Mouse (Mus musculus) forebrain, embryonic 16.5 days (tissue): ENCODE measurements around the gene Fbxo22. TPM values are rescaled to one million over a fixed set of nuclear protein-coding genes. Genes with fewer than 3 reads are reported as not detected.

Experiments used
- ATAC-seq: fragments of 200-750 bp; cut with Nextera tagmentation; 2 replicates; pipeline ENCODE4 v1.8.0; 2017; ENCODE audit warnings: mild to moderate bottlenecking, moderate library complexity
- H3K27ac ChIP-seq: fragments of 300-500 bp; sonication (generic); 2 replicates; pipeline ENCODE4 v1.5.1; 2014; ENCODE audit warnings: low read length, control low read depth
- H3K27me3 ChIP-seq: fragments of 300-500 bp; sonication (generic); replicated peaks from 2 replicates; pipeline ENCODE4 v1.6.1; 2014; ENCODE audit warnings: low read length; ENCODE audit not compliant: control insufficient read depth, insufficient read depth
- H3K36me3 ChIP-seq: fragments of 300-500 bp; sonication (generic); 2 replicates; pipeline ENCODE4 v1.6.1; 2014; ENCODE audit not compliant: control insufficient read depth, insufficient read depth
- H3K4me1 ChIP-seq: fragments of 300-500 bp; sonication (generic); replicated peaks from 2 replicates; pipeline ENCODE4 v1.6.1; 2014; ENCODE audit warnings: low read length; ENCODE audit not compliant: control insufficient read depth, insufficient read depth
- H3K4me2 ChIP-seq: fragments of 300-500 bp; sonication (generic); 2 replicates; pipeline ENCODE4 v1.6.1; 2014; ENCODE audit warnings: mild to moderate bottlenecking, low read length, control low read depth
- H3K4me3 ChIP-seq: fragments of 300-500 bp; sonication (generic); replicated peaks from 2 replicates; pipeline ENCODE4 v1.5.1; 2014; ENCODE audit warnings: mild to moderate bottlenecking, low read length, control low read depth
- H3K9ac ChIP-seq: fragments of 300-500 bp; sonication (generic); replicated peaks from 2 replicates; pipeline ENCODE4 v1.6.1; 2014; ENCODE audit warnings: low read depth, low read length, control low read depth
- H3K9me3 ChIP-seq: fragments of 300-500 bp; sonication (generic); 2 replicates; pipeline ENCODE4 v1.6.1; 2016; ENCODE audit warnings: low read length; ENCODE audit not compliant: control insufficient read depth
- WGBS: fragments of 180-500 bp; shearing (Covaris S2); extraction: QIAGEN DNeasy Blood & Tissue Kit; methylation state at CpG from one replicate; pipeline ENCODE4 v1.1.7; 2014; 5-methylcytosine and 5-hydroxymethylcytosine counted together
- polyA plus RNA-seq: library from polyadenylated mRNA; unstranded; fragments of >200 nt; fragmentation: Nextera tagmentation; extraction: Ambion mirVana; gene quantifications from 2 replicates; pipeline ENCODE4 v1.2.1, GENCODE M21; 2015

The Fbxo22 gene
- polyA plus RNA-seq, 1 experiment from 2014 or later, result 91.4 TPM

- ATAC-seq, result no peak
- WGBS, result 94% methylated on average over 1 of the region's 1 CpGs
- Histone ChIP-seq H3K9ac (no peak overlapping the region), H3K36me3 (peaks cover 24% of the 10 kb centered on the region), H3K4me2 (no peak overlapping the region), H3K9me3 (no peaks in the 10 kb centered on the region), H3K4me1 (peaks cover 18% of the 10 kb centered on the region), H3K27ac (no peak overlapping the region), H3K27me3 (no peaks in the 10 kb centered on the region), H3K4me3 (no peak overlapping the region)
These were observed 4.7 kb downstream of the Fbxo22 start for GRCm38 (mm10) chr9:55213396-55213795.

GRCm38 (mm10) chr9:55215056-55215455 is 6.3 kb downstream of the Fbxo22 start:
- H3K27me3 ChIP-seq, result no peaks in the 10 kb centered on the region
- H3K36me3 ChIP-seq, result peaks cover 32% of the 10 kb centered on the region
- no peak for ATAC-seq
- WGBS, result 93% methylated on average over 3 of the region's 3 CpGs
- H3K4me2 ChIP-seq, result no peak overlapping the region
- H3K4me1 ChIP-seq, result peaks cover 10% of the 10 kb centered on the region
- H3K4me3 ChIP-seq, result no peak overlapping the region
- H3K9ac ChIP-seq, result no peak overlapping the region
- H3K9me3 ChIP-seq, result no peaks in the 10 kb centered on the region
- H3K27ac ChIP-seq, result no peak overlapping the region

- ATAC-seq, result no peak
These were observed 6.9 kb downstream of the Fbxo22 start for GRCm38 (mm10) chr9:55215648-55216047.

GRCm38 (mm10) chr9:55216078-55216477 is 7.4 kb downstream of the Fbxo22 start:
- WGBS, result 65% methylated on average over 2 of the region's 2 CpGs
- peaks cover 38% of the 10 kb centered on the region for H3K36me3 ChIP-seq
- no peaks in the 10 kb centered on the region for H3K9me3 ChIP-seq
- H3K4me3 ChIP-seq, result no peak overlapping the region
- no peak overlapping the region for H3K27ac ChIP-seq
- no peak overlapping the region for H3K4me2 ChIP-seq
- H3K9ac ChIP-seq, result no peak overlapping the region
- no peak for ATAC-seq
- no peaks in the 10 kb centered on the region for H3K27me3 ChIP-seq
- H3K4me1 ChIP-seq, result peaks cover 3% of the 10 kb centered on the region

More at GRCm38 (mm10) chr9:55215648-55216047, 6.9 kb downstream of the Fbxo22 start:
- Histone ChIP-seq H3K4me3 (no peak overlapping the region), H3K36me3 (peaks cover 34% of the 10 kb centered on the region), H3K9ac (no peak overlapping the region), H3K27me3 (no peaks in the 10 kb centered on the region), H3K4me1 (peaks cover 5% of the 10 kb centered on the region), H3K27ac (no peak overlapping the region), H3K9me3 (no peaks in the 10 kb centered on the region), H3K4me2 (no peak overlapping the region)
- WGBS, result 79% methylated on average over 3 of the region's 3 CpGs

- H3K27ac ChIP-seq, result no peak overlapping the region
- no peak for ATAC-seq
- no peaks in the 10 kb centered on the region for H3K27me3 ChIP-seq
- 94% methylated on average over 3 of the region's 3 CpGs for whole genome bisulfite sequencing
- H3K36me3 ChIP-seq, result peaks cover 48% of the 10 kb centered on the region
- no peaks in the 10 kb centered on the region for H3K4me1 ChIP-seq
- H3K9ac ChIP-seq, result no peak overlapping the region
- H3K4me3 ChIP-seq, result no peak overlapping the region
- no peaks in the 10 kb centered on the region for H3K9me3 ChIP-seq
- H3K4me2 ChIP-seq, result no peak overlapping the region
These were observed 8.7 kb downstream of the Fbxo22 start for GRCm38 (mm10) chr9:55217381-55217780.

GRCm38 (mm10) chr9:55225165-55225737 is 16.5 kb downstream of the Fbxo22 start:
- ATAC-seq, result no peak
- no peak overlapping the region for H3K27ac ChIP-seq
- H3K27me3 ChIP-seq, result no peaks in the 10 kb centered on the region
- H3K36me3 ChIP-seq, result peaks cover 35% of the 10 kb centered on the region
- H3K4me2 ChIP-seq, result no peak overlapping the region
- no peak overlapping the region for H3K9ac ChIP-seq
- WGBS, result 84% methylated on average over 7 of the region's 7 CpGs
- H3K4me3 ChIP-seq, result no peak overlapping the region
- no peaks in the 10 kb centered on the region for H3K9me3 ChIP-seq
- H3K4me1 ChIP-seq, result no peaks in the 10 kb centered on the region

- Histone ChIP-seq H3K27ac (no peak overlapping the region), H3K36me3 (peaks cover 28% of the 10 kb centered on the region), H3K4me2 (no peak overlapping the region), H3K4me1 (no peaks in the 10 kb centered on the region), H3K27me3 (no peaks in the 10 kb centered on the region), H3K9me3 (no peaks in the 10 kb centered on the region), H3K4me3 (no peak overlapping the region), H3K9ac (no peak overlapping the region)
- WGBS, result 65% methylated on average over 3 of the region's 3 CpGs
- no peak for ATAC-seq
These were observed 17.5 kb downstream of the Fbxo22 start for GRCm38 (mm10) chr9:55226251-55226650.

- Histone ChIP-seq H3K4me2 (no peak overlapping the region), H3K4me1 (no peaks in the 10 kb centered on the region), H3K9ac (no peak overlapping the region), H3K36me3 (peaks cover 12% of the 10 kb centered on the region), H3K4me3 (no peak overlapping the region), H3K27me3 (no peaks in the 10 kb centered on the region), H3K27ac (no peak overlapping the region), H3K9me3 (no peaks in the 10 kb centered on the region)
- 94% methylated on average over 4 of the region's 4 CpGs for WGBS
- ATAC-seq, result no peak
These were observed 19.4 kb downstream of the Fbxo22 start for GRCm38 (mm10) chr9:55228149-55228548.

GRCm38 (mm10) chr9:55229010-55229409 is 20.3 kb downstream of the Fbxo22 start:
- Histone ChIP-seq H3K9ac (no peak overlapping the region), H3K4me2 (no peak overlapping the region), H3K9me3 (no peaks in the 10 kb centered on the region), H3K4me3 (no peak overlapping the region), H3K27ac (no peak overlapping the region), H3K4me1 (no peaks in the 10 kb centered on the region), H3K27me3 (no peaks in the 10 kb centered on the region), H3K36me3 (0 out of 2 replicates have a peak, but pooled peaks cover 6% of the 10 kb centered on the region)
- ATAC-seq, result no peak
- 73% methylated on average over 10 of the region's 10 CpGs for WGBS

- Histone ChIP-seq H3K4me2 (no peak overlapping the region), H3K9me3 (no peaks in the 10 kb centered on the region), H3K9ac (no peak overlapping the region), H3K27me3 (no peaks in the 10 kb centered on the region), H3K4me3 (no peak overlapping the region), H3K4me1 (no peaks in the 10 kb centered on the region), H3K36me3 (no peaks in the 10 kb centered on the region), H3K27ac (no peak overlapping the region)
- no peak for ATAC-seq
- 73% methylated on average over 6 of the region's 6 CpGs for WGBS
These were observed 22.8 kb downstream of the Fbxo22 start for GRCm38 (mm10) chr9:55231544-55231943.
